Mouse (Mus musculus): ENCODE data around the gene Ubxn4. TPM values are rescaled to one million over a fixed set of nuclear protein-coding genes. Genes with fewer than 3 reads are reported as not detected.
A peak's percentile ranks its signal among the peaks of the same experiment; 100 is the strongest.
"Not testable (repeated sequence)": the region's sequence is repeated elsewhere in the genome, so short reads cannot be mapped to it uniquely, and the experiment has no call there.

Gene Ubxn4
- total RNA-seq (2021) = 10 to 100 TPM; 44.8 to 51.9 TPM
- long read RNA-seq, experiment 1, full-length matches to known transcripts = 46 of 61 reads
- long read RNA-seq, experiment 1, partial matches to known transcripts = 5 of 61 reads
- long read RNA-seq, experiment 1, other reads (novel, unspliced or antisense) = 10 of 61 reads
- long read RNA-seq, experiment 2, full-length matches to known transcripts = 39 of 56 reads
- long read RNA-seq, experiment 2, partial matches to known transcripts = 5 of 56 reads
- long read RNA-seq, experiment 2, other reads (novel, unspliced or antisense) = 12 of 56 reads

DNA sequence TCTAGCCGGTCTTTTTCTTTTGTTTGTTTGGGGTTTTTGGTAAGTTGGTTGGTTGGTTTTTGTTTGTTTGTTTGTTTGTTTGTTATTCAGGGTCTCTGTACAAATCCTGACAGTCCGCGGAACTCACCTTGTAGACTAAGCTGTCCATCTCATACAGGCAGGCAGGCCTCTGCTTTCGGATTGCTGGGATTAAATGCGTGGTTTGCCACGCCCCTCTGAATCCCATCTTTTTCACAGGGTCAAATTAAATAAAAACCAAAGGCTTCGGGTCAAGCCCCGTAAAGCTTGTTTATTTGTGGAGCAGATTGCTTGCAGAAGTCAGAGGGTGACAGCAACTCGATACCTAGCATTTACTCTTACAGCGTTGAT, at the start of gene Ubxn4:
Gene Ubxn4 (plus strand): TSS at position 338 of the 369 bp plus-strand sequence.
- DNase-seq (ENCODE audit: low spot score in 2 of 2) = no peak
- intact Hi-C loops (cut with DNase I) = no loop called here

DNA sequence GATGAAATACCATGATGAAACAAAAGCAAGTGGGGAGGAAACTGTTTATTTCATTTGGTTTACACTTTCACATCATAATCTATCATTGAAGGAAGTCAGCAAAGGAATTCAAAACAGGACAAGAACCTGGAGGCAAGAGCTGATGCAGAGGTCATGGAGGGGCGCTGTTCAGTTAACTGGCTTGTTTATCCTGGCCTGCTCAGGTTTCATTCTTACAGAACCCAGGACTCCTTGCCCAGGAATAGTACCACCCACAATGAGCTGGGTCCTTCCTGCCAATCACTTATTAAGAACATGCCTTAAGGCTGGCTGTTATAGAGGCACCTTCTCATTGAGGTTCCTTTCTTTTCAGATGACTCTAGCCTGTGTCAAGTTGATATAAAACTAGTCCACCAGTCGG, 49.8 kb upstream of the Ubxn4 start:
- no peak for DNase-seq (ENCODE audit: low spot score in 2 of 2)
- intact Hi-C loops (cut with DNase I) = no loop called here

DNA sequence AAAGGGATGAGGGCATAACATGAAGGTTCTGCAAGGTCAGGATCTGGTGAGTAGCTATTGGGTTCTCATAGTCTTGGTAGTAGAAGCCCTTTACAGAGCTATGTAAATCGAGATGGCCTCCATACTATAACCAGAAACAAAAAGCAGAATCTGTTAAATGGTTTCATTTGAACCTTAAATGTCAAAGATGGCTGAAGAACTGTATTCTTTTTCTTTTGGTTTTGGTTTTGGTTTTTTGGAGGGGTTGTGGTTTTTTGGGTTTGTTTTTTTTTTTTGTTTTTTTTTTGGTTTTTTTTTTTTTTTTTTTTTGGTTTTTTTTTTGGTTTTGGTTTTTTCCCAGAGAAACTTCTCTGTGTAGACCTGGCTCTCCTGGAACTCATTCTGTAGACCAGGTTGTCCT, 46.4 kb upstream of the Ubxn4 start:
- intact Hi-C loops (cut with DNase I) = no loop called here

DNA sequence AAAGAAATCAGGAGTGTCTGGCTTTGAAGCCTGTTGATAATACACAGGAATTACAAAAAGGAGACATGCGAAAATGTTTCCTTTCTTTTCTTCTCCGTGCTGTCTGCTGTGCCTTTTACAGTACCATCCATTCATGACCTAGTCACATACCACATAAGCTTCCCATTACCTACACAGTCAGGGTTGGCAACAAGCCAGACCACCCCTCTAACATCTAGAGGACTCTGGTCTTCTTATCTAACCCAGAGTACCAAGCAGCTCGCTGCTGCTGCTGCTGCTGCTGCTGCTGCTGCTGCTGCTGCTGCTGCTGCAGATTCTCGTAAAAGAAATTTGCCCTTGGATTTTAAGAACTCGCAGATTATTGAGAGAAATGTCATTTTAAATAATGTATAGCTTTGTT, 30.5 kb upstream of the Ubxn4 start:
- intact Hi-C loops (cut with DNase I) = no loop called here
- DNase-seq (ENCODE audit: low spot score in 2 of 2) = no peak

More for the DNA sequence above, 46.4 kb upstream of the Ubxn4 start:
- no peak for DNase-seq (ENCODE audit: low spot score in 2 of 2)

DNA sequence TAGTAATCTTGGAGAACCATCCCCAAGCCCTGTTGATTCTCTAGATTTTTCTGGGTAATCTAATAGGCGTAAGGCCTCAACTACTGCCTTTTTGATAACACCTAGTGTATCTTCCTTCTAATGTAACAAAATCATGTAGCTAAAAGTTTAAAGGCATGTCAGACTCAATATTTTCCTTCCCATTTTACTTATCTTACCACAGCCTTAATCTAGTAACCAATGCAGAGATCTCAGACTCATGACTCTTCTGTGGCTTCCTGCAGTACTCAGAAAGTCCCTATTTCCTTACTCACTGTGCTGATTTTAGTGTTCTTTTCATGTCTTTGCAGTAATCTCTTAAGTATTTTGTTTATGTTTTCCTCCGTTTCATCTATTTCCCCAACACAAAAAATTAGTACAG, 21.9 kb upstream of the Ubxn4 start:
- intact Hi-C loops (cut with DNase I) = no loop called here
- no peak for DNase-seq (ENCODE audit: low spot score in 2 of 2)

DNA sequence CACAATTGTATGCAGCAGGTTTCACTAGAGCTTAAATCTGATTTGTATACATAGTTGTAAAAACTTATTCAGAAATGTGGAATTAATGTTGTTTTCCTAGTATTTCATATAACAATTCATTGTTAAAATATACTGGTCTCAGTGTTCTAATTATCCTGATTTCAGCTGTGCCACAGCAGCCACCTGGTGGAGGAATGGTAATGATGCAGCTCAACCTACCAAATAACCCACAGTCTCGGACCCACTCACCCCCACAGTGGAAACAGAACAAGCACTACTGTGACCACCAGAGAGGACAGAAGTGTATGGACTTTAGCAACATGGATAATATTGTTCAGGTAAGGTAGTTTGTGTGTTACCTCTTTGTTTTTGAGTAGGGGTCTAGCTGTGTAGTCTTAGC, 20.5 kb upstream of the Ubxn4 start:
- intact Hi-C loops (cut with DNase I) = no loop called here
- no peak for DNase-seq (ENCODE audit: low spot score in 2 of 2)

DNA sequence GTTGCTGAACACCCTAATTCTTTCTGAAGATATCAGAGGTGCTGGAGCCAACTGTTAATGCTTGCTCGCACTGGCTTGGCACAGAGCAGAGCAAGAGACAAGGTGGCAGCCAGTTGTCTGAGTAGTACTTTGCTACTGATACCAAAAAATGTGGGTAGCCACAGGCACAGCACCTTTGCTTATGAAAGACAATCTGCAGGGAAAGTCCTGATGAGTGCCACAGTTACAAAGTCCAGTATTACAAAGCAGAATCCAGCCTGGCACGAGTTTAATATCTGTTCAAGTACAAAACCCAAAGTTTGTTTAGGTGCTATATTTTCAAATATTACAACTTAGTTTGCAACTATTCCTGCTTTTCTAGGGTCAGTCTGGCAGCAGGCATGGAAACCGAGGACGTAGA, 8.6 kb upstream of the Ubxn4 start:
- intact Hi-C loops (cut with DNase I) = no loop called here
- no peak for DNase-seq (ENCODE audit: low spot score in 2 of 2)

DNA sequence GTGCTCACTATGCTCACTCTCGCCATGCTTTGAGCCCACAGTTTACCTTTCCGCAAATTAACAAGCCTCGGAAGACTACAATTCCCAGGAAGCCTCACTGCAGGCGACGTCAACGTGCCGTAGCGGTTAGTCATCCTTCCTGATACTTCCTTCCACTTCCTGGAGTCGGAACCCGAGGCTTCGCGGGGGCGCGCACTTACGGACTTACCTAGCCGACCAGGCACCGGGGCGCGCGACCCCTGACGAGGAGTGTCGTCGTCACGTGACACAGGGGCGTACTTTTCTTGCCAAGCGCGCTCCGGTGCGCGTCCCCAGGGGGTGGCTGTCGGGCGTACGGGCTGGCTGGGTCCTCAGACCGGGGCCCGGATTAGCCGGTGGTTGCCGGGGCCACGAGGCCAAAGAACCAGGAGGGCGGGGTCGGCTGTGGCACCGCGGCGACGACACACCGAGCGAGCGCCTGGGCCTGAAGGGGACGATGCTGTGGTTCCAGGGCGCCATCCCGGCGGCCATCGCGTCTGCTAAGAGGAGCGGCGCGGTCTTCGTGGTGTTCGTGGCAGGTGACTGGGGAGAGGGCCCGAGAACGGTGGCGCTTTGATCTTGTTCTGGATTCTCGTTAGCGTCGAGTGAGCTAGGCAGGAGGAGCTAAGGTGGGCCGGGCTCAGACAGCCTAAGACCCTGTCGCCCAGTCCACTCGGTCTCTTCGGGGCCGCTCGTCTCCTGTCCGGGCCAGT, 397 bp downstream of the Ubxn4 start:
- intact Hi-C loops (cut with DNase I) = no loop called here

DNA sequence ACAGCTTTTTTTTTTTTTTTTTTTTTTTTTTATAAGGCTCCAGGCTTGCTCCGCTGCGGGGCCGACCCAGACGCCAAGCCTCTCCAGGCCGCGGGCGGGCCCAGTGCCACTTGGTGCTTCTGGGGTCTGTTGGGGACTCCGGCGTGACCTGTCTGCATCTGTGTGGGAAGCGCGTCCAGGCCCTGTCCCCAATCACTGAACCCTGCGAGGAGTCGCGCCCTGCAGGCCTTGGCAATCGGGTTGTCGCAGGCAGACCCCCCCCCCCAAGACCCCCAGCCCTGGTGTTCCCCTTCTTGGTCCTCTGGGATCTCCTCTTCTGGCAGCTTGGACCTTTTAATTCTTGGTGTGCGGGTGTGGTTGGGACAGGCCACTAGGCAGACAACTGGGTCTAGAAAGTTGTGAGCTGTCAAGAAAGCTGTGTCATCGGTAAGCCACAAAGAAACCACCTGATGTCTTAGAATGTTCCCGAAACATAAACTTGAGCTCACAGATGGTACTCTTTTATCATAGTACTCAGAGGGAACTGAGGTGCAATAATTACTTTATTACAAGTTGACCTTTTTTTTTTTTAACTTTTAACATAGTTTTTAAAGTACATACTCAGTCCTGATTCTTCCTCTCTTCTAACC, 1.1 kb downstream of the Ubxn4 start:
- DNase-seq (ENCODE audit: low spot score in 2 of 2) = peak in 1 of 2 experiments; percentile 25
- intact Hi-C loops (cut with DNase I) = no loop called here

More for the DNA sequence above, 397 bp downstream of the Ubxn4 start:
- peak; percentile 96 for DNase-seq (ENCODE audit: low spot score in 2 of 2)

DNA sequence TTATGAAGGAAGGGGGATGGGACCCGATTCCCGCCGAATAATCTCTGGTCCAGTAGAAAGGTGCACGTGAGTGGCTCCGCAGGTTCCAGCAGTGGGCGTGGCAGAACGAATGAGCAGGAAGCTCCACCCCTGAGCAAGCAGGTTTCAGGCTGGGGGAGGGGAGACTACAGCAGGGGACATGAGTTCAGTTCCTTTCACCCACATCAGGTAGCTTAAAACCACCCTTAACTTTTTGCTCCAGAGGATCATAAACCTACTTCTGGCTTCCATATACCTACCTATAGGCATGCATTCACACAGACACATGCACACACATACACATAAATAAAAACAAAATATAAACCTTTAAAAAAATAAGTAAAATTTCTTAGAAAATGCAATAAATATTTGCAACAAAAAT, 23.3 kb downstream of the Ubxn4 start:
- DNase-seq (ENCODE audit: low spot score in 2 of 2); intact Hi-C loops (cut with DNase I): not testable (repeated sequence)

DNA sequence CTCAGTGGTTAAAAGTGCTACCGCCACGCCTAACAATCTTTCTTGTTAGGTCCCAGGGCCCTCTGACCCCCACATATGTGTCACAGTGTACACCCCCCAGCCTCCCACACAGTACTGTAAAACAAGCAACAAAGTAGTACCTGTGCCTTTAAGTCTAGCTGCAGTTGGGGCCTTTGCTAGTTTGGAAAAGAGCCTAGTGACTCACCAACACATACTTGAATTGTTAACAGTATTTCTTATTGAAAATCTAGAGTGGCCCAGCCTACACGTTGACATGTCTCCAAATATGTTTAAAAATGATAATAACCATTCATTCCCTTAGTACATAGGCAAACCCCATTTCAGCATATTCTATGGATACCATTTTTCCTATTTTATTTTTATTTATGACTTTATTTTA, 27.0 kb downstream of the Ubxn4 start:
- intact Hi-C loops (cut with DNase I) = no loop called here
- no peak for DNase-seq (ENCODE audit: low spot score in 2 of 2)

DNA sequence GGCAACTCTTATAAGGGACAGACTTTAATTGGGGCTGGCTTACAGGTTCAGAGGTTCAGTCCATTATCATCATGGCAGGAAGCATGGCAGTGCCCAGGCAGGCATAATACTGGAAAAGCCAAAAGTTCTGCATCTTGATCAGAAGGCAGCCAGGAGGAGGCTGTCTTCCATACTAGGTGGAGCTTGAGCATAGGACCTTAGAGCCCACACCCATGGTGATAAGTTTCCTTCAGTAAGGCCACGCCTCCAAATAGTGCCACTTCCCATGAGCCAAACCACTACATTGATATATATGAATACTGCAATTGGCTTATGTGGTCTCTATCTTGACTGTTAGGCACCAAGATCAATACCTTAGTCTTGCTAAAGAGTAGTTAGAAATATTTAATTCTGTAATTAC, 32.1 kb downstream of the Ubxn4 start:
- intact Hi-C loops (cut with DNase I) = no loop called here
- no peak for DNase-seq (ENCODE audit: low spot score in 2 of 2)

DNA sequence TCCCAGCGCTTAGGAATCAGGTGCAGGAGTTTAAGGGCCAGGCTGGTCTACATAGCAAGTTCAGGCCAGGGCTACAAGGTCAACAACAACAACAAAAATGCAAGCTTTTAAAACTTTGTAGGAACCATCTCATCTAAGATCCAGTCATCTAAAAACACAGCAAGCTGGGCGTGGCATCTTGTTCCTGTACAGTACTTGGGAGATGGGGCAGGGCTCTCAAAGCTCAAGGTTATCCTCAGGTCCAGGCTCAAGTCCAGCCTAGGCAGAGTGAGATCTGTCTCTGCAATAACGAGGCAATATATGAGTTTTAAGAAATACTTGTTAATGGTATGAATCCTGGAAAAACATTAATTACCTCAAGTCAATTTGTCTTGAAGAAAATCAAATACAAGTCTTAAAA, 34.8 kb downstream of the Ubxn4 start:
- no peak for DNase-seq (ENCODE audit: low spot score in 2 of 2)
- intact Hi-C loops (cut with DNase I) = no loop called here

DNA sequence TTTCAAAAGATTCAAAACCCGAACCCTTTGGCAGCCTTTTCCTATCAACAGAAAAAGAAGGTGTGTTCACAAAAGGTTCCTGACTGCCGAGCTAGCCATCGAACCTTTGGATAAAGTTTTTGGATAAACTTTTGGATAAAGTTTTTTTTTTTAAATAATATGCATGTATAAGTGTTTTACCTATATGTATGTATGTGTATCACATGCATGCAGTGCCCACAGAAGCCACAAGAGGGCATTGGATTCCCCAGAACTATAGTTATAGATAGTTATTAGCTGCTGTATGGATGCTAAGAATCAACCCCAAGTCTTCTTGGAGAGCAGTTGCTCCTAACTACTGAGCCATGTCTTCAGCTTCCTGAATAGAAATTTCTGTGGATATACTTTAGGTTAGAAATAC, 38.0 kb downstream of the Ubxn4 start:
- DNase-seq (ENCODE audit: low spot score in 2 of 2) = peak in 1 of 2 experiments; percentile 26
- intact Hi-C loops (cut with DNase I) = loop anchor here (10.0 kb wide), 1 partner anchor 553 kb away; no protein-coding TSS in a partner anchor

DNA sequence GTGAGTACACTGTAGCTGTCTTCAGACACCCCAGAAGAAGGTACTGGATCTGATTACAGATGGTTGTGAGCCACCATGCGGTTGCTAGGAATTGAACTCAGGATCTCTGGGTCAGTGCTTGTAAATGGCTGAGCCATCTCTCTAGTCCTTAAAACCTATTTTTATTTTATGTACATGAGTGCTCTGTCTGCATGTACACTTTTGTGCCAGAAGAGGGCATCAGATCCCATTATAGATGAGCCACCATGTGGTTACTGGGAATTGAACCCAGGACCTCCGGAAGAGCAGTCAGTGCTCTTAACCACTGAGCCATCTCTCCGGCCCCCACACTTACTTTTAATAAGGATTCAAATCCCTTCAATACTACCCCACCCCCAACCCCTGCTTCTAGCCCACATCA, 39.2 kb downstream of the Ubxn4 start:
- DNase-seq (ENCODE audit: low spot score in 2 of 2) = no peak
- intact Hi-C loops (cut with DNase I) = loop anchor here (10.0 kb wide), 1 partner anchor 552 kb away; no protein-coding TSS in a partner anchor

DNA sequence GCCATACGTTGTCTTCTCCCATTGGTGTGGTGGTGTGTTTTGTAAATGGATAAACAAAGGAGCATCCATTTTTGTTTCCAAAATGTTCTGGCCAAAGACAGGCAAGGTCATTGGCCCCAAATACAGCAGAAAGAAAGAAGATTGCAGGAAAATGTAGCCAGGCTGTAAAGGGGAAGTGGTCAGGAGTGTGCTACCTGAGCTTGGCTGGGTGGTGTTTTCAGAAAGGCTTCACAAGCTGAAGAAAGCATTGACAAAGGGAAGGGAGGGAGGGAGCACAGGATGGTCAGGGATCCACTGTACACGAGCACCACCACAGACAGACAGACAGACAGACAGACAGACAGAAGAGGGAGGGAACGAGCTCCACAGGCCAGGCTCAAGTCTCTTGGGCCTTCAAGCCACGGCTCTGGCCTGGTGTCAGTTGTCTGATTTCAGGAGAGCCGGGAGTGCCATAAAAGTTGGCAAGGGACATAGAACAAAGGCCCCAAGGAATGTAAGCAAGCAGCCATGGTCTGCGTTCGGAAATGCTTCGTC, 40.5 kb downstream of the Ubxn4 start:
- intact Hi-C loops (cut with DNase I) = loop anchor here (10.0 kb wide), 1 partner anchor 551 kb away; no protein-coding TSS in a partner anchor
- DNase-seq (ENCODE audit: low spot score in 2 of 2) = no peak

DNA sequence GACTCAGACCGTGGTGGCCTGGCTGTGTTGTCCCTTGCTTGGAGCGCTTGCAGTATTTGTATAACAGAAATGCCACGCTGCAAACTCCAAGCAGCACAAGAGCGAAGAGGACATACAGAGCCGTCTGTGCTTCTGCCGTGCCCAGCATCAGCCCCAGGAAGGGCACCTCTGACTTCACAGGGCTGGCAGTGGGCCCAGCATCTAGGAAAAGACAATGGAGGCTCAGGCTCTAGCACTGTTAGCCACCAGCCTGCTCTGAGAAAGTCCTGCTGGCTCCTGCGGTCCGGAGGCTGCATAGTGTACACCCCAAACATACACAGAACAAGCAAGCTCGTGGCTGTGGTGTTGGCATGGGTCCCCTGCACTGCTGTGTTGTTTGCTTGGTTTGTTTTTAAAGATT, 41.4 kb downstream of the Ubxn4 start:
- DNase-seq (ENCODE audit: low spot score in 2 of 2) = no peak
- intact Hi-C loops (cut with DNase I) = loop anchor here (10.0 kb wide), 1 partner anchor 550 kb away; no protein-coding TSS in a partner anchor

DNA sequence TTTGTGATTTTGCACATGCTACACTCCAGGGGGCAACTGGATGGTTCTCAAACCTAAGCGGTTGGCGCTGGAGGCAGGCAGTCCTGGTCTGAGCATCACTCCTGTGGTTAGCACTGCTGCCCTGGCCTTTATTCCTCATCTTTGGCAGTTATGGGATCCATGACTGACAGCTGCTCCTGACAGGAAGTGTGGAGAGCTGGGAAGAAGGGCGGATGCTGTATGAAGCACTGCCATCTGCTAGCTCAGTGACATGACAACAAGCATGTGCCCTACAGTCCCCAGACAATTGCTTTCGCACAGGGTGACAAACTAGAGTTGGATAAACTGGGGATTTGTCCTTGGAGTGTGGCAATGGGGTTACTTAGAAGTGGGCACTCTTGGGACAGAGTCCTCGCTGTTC, 46.5 kb downstream of the Ubxn4 start:
- intact Hi-C loops (cut with DNase I) = no loop called here
- DNase-seq (ENCODE audit: low spot score in 2 of 2) = no peak

DNA sequence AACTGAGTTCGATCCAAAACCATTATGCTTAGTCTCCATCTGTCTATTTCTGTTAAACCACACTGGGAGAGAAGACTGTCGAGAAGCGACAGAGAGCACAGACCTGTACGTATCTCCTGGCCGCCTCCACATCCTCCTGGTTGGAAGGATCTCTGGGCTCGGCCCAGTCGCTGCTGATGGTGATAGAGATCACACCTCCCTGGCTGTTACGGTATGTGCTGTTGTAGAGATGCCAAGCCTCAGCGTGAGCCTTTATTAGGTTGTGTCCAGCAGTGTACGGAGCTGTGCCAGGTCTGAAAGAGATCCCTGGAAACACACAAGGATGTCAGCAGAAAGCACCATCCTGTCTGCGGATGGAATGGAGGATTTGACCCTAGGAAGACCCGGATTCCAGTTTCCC, 49.8 kb downstream of the Ubxn4 start:
- intact Hi-C loops (cut with DNase I) = no loop called here
- DNase-seq (ENCODE audit: low spot score in 2 of 2) = no peak

DNA sequence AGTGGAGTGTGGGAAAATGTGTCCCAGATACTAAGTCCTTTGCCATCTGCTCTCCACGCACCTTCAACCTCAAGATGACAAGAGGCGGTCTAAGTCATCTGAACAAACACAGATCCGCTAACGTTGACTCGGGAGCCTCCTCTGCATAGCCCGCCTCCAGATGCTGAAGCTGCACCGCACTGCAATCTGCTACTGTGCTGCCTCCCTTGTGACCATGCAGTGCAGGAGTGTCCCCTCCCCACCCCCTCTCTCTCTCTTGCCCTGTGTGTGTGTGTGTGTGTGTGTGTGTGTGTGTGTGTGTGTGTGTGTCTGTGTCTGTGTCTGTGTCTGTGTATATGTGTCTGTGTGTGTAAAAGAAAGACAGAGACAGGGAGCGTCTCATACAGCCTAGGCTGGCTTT, 51.5 kb downstream of the Ubxn4 start:
- intact Hi-C loops (cut with DNase I) = no loop called here
- no peak for DNase-seq (ENCODE audit: low spot score in 2 of 2)
